Mouse (Mus musculus) adrenal gland, postnatal 25 days (tissue): ENCODE results near the gene Arrdc2. TPM values are rescaled to one million over a fixed set of nuclear protein-coding genes. Genes with fewer than 3 reads are reported as not detected.

Experiments
- DNase-seq: peaks from one replicate; pipeline ENCODE4 v3.0.0; 2021; ENCODE audit warnings: mixed read lengths
- microRNA-seq, 2 experiments: library from miRNA; unstranded; fragments of <30 nt; microRNA quantifications; one replicate each; pipeline ENCODE4 v1.2.0; 2021
- total RNA-seq: library from RNA; stranded (reverse); gene quantifications from 2 replicates; pipeline ENCODE4 v1.2.3, GENCODE M21; 2021

Arrdc2 gene
- total RNA-seq, 1 experiment from 2014 or later, result 14.4 TPM

GRCm38 (mm10) chr8:70786291-70787050, 53.0 kb downstream of the Arrdc2 start:
- DNase-seq, result no peak

Small RNA genes lying within 50 kb of the gene (microRNA-seq; reads per million reads assigned to microRNA genes)
- gene Mir7240, result 1.7 to 2.1 reads per million in 2 experiments

Other genes starting within 250 kb of the Arrdc2 start
- 89.7 and 101 TPM in 2 replicates for gene Isyna1, start 245.3 kb downstream of the Arrdc2 start, total RNA-seq
- 82.0 and 88.2 TPM in 2 replicates for gene Ssbp4, start 230.8 kb downstream of the Arrdc2 start, total RNA-seq
- gene Lrrc25, start 223.6 kb downstream of the Arrdc2 start, total RNA-seq, result 1.0 and 2.2 TPM in 2 replicates
- 2.2 and 5.7 TPM in 2 replicates for gene Gdf15, start 207.3 kb downstream of the Arrdc2 start, total RNA-seq
- gene Pgpep1, start 179.3 kb downstream of the Arrdc2 start, total RNA-seq, result 98.1 and 129 TPM in 2 replicates
- 66.1 and 86.8 TPM in 2 replicates for gene Lsm4, start 166.5 kb downstream of the Arrdc2 start, total RNA-seq
- 191 and 217 TPM in 2 replicates for gene Jund, start 140.8 kb downstream of the Arrdc2 start, total RNA-seq
- 0.15 and 0.19 TPM in 2 replicates for gene Iqcn, start 136.3 kb downstream of the Arrdc2 start, total RNA-seq
- not detected in 2 replicates for gene Gm3336, start 121.2 kb downstream of the Arrdc2 start, total RNA-seq
- gene Pde4c, start 116.0 kb downstream of the Arrdc2 start, total RNA-seq, result 0.55 and 1.3 TPM in 2 replicates
- 65.2 and 89.6 TPM in 2 replicates for gene Rab3a, start 85.0 kb downstream of the Arrdc2 start, total RNA-seq
- gene Mpv17l2, start 78.8 kb downstream of the Arrdc2 start, total RNA-seq, result 127 and 143 TPM in 2 replicates
- gene Pik3r2, start 63.0 kb downstream of the Arrdc2 start, total RNA-seq, result 50.2 and 62.1 TPM in 2 replicates
- gene Mast3, start 34.7 kb downstream of the Arrdc2 start, total RNA-seq, result 26.9 and 27.4 TPM in 2 replicates
- not detected in 2 replicates for gene Il12rb1, start 31.3 kb downstream of the Arrdc2 start, total RNA-seq
- 2.2 and 3.3 TPM in 2 replicates for gene Kcnn1, start 23.5 kb upstream of the Arrdc2 start, total RNA-seq
- gene Ccdc124, start 34.2 kb upstream of the Arrdc2 start, total RNA-seq, result 54.6 and 57.5 TPM in 2 replicates
- gene Slc5a5, start 53.0 kb upstream of the Arrdc2 start, total RNA-seq, result 0.09 TPM in 1 of 2 replicates, not detected in the other
- 1,315 and 1,410 TPM in 2 replicates for gene Rpl18a, start 57.7 kb upstream of the Arrdc2 start, total RNA-seq
- gene Map1s, start 66.2 kb upstream of the Arrdc2 start, total RNA-seq, result 26.3 and 42.6 TPM in 2 replicates